Mouse (Mus musculus) left cerebral cortex, postnatal 10 days (tissue): ENCODE measurements around the gene Nlrp1a. TPM values are rescaled to one million over a fixed set of nuclear protein-coding genes. Genes with fewer than 3 reads are reported as not detected.

Experiments
- DNase-seq, 2 experiments: peaks; one replicate each; pipeline ENCODE4 v3.0.0; 2021 to 2022; ENCODE audit warnings: low spot score in 2 of 2, mixed read lengths in 1 of 2; ENCODE audit errors: extremely low spot score in 1 of 2
- intact Hi-C: fragments of 180-260 bp; cut with DNase I; formaldehyde crosslinking; loops from one replicate; pipeline ENCODE4 v1.15.1; 2025
- total RNA-seq, 2 experiments: library from RNA; stranded (reverse); gene quantifications; 2 replicates each; pipeline ENCODE4 v1.2.3; 2021

Nlrp1a gene
- under 1 TPM; 0.54 to 0.71 TPM for total RNA-seq

GRCm38 (mm10) chr11:71144661-71145060, at the start of gene Nlrp1a:
Gene Nlrp1a, minus strand, starts transcription at chr11:71144704.
- intact Hi-C loops, result no loop called here
- DNase-seq, result peak; percentile 1 to 23

GRCm38 (mm10) chr11:71169633-71170032, 25.1 kb upstream of the Nlrp1a start:
- intact Hi-C loops, result no loop called here
- DNase-seq, result no peak

DNA sequence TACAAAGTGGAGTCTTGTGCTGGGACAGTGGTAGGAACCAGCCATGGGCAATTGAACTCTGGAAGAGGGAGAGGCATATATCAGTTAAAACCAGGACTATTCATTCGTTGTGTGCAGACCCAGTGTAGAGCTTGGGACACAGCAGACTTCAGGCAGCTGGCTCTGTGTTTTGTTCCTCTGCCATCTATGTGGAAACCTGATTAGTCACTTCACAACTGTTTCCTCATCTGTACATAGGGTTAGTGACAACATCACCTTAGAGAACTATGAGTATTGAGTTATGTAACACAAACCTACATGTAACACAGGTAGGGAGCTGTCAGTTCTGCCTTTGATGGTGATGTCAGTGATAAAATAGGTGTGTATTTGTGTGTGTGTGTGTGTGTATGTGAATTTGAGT, 19.6 kb upstream of the Nlrp1a start:
- DNase-seq, result no peak
- intact Hi-C loops, result no loop called here

- no peak for DNase-seq
- intact Hi-C loops, result no loop called here
Observed at GRCm38 (mm10) chr11:71159439-71160136, 15.1 kb upstream of the Nlrp1a start.

DNA sequence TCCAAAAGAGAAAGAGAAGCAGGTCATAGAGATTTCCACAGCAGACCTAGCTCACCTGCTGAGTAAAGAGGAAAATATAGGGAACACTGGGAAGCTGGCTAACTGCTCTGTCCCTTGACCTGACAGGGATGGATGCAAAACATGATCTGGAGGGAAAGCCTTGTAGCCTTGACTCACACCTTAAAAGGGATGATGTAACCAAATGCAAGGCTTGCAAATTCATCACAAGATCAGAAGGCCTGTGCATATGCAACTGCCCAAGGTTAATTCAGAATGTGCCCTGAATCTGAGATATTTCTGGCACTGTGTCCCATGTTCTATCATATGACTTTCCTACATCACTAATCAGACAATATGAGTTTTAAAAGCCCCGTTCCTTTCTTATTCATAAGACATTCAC, 10.8 kb upstream of the Nlrp1a start:
- no peak for DNase-seq
- intact Hi-C loops, result no loop called here

- intact Hi-C loops, result no loop called here
- no peak for DNase-seq
Observed at GRCm38 (mm10) chr11:71142031-71142430, 2.5 kb downstream of the Nlrp1a start.

DNA sequence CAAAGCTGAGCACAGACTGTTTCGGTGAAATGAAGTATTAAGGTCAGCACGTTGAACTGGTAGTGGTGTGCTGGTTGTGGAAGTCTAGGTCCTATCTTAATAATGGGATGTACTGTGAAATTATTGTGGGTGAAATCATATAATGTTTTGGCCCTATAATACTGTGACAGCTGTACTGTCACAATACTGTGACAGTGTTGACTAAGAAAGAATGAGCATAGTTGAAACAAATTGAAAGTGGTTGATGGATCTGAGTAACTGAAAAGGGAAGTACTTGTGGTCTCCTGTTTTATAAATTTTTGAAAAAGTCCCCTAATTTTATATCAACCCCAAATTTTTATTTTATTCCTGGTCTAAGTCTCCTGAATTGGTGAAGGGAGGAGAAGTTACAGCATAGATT, 37.4 kb downstream of the Nlrp1a start:
- DNase-seq, result no peak
- intact Hi-C loops, result no loop called here

DNA sequence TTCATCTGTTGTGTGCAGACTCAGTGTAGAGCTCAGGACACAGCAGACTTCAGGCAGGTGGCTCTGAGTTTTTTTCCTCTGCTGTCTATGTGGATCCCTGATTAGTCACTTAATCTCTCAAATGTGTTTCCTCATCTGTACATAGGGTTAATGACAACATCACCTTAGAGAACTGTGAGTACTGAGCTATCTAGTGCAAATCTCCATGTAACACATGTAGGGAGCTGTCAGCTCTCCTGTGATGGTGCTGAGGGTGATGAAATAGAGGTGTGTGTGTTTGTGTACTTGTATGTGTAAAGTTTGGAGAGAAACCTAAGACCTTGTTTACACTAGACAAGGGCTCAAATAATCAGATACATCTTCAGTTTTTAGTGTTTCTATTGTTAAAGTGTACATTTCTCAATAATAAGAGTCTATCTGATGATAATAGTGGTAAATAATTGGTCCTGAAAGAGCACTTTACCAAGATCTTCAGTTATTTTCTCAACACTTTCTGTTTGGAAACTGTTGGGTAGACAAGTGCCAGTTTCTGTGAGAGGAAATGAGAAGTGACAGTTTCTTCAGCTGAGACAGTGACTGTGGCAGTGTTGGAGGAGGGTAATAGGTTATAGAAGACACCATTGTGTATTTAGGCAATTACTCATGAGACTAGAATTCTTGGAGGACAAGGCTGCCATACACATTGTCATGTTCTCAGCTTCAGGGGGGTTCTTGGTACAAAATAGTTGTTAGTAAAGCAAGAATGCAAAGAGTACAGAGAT, 38.1 kb downstream of the Nlrp1a start:
- DNase-seq, result no peak
- intact Hi-C loops, result no loop called here

DNA sequence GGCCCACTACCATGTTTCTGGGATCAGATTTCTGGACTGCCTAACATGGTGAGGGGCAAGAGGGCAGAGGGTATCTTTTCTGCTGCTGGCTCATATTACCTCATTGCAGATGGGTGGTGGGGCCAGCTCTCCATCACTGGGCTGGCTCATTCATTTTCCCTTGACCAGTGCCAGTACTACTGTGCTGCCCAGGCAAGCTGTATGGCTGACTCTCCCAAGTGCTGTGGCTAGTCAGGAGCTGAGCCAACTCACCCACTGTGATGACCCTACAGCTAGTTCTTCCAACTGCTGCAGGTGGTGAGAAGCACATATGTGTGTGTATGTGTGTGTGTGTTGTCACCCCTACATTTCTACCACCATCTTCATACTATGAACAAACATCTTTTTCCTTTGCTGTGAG, 40.6 kb downstream of the Nlrp1a start:
- intact Hi-C loops, result no loop called here
- DNase-seq, result no peak

DNA sequence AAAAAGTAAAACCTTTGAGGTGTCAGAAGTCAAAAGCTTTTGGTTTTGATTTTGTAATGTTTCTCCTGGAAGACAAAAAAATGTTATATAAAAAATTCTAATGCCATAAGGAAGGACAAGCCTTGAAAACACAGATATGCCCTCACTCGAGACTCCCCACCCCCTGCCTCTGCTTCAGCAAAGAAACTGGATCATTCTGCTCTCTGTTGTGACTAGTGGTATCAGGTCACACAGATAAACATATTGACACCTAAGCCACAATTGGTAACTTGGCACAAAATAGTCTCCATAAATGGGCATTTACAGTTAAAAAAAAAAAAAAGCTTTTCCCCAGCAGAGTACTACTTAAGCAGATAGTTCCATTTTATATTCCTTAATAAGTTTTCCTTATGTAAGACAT, 68.2 kb downstream of the Nlrp1a start:
- intact Hi-C loops, result no loop called here

DNA sequence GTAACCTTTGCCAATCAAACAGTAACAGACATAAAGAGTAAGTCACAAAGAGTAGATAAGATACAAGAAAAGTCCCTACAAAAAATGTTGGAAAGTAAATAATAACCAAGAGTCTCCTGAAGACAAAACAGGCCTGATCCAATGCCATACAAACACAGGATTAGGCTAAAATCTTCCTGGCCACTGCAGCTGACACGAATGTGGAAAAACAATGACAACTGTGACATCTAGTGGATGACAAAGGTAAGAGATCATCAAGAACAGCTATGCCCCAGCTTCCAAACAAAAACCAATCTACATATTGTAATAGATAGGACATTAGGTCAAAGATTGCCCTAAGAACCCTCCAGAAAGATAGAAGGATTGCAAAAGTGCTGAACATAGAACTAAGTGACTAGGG, 92.0 kb downstream of the Nlrp1a start:
- DNase-seq, result peak in 1 of 2 experiments; percentile 37
- intact Hi-C loops, result loop anchor here (10.0 kb wide), 1 partner anchor 48 kb away; the partner anchor contains the start of gene Dhx33

More for the DNA sequence above, 68.2 kb downstream of the Nlrp1a start:
- DNase-seq, result no peak

Other genes starting within 250 kb of the Nlrp1a start
- 10 to 100 TPM; 59.3 to 63.9 TPM for gene Nup88, start 174.7 kb downstream of the Nlrp1a start, total RNA-seq
- 10 to 100 TPM; 39.2 to 45.9 TPM for gene Rpain, start 174.5 kb downstream of the Nlrp1a start, total RNA-seq
- gene C1qbp, start 161.7 kb downstream of the Nlrp1a start, total RNA-seq, result 100 to 1,000 TPM; 108 to 114 TPM
- 10 to 100 TPM; 18.8 to 21.9 TPM for gene Dhx33, start 140.3 kb downstream of the Nlrp1a start, total RNA-seq
- 10 to 100 TPM; 10.3 to 12.3 TPM for gene Mis12, start 125.1 kb downstream of the Nlrp1a start, total RNA-seq
- 10 to 100 TPM; 23.1 to 23.5 TPM for gene Derl2, start 124.9 kb downstream of the Nlrp1a start, total RNA-seq
- 100 to 1,000 TPM; 166 to 173 TPM for gene 6330403K07Rik, start 111.2 kb downstream of the Nlrp1a start, total RNA-seq
- under 1 TPM; 0.10 to 0.11 TPM for gene Nlrp1b, start 86.0 kb upstream of the Nlrp1a start, total RNA-seq